Mouse (Mus musculus) hindbrain, embryonic 11.5 days (tissue): ENCODE measurements around the gene Psmd14. TPM values are rescaled to one million over a fixed set of nuclear protein-coding genes. Genes with fewer than 3 reads are reported as not detected.

Experiments used
- ATAC-seq: fragments of 200-750 bp; cut with Nextera tagmentation; 2 replicates; pipeline ENCODE4 v1.8.0; 2017; ENCODE audit warnings: mild to moderate bottlenecking, moderate TSS enrichment, moderate library complexity; ENCODE audit not compliant: low FRiP score
- DNase-seq: peaks from one replicate; pipeline ENCODE4 v3.0.0-alpha.2; 2015; ENCODE audit warnings: low spot score
- H3K27ac ChIP-seq: fragments of 300-500 bp; sonication (generic); 2 replicates; pipeline ENCODE4 v1.5.1; 2014; ENCODE audit warnings: mild to moderate bottlenecking, low read depth, low read length
- H3K27me3 ChIP-seq: fragments of 300-500 bp; sonication (generic); 2 replicates; pipeline ENCODE4 v1.6.1; 2014; ENCODE audit warnings: mild to moderate bottlenecking, low read length, moderate library complexity, mixed read lengths; ENCODE audit not compliant: control insufficient read depth, insufficient read depth
- H3K36me3 ChIP-seq: fragments of 300-500 bp; sonication (generic); 2 replicates; pipeline ENCODE4 v1.6.1; 2014; ENCODE audit warnings: mild to moderate bottlenecking, low read length, moderate library complexity, mixed read lengths; ENCODE audit not compliant: control insufficient read depth, insufficient read depth
- H3K4me1 ChIP-seq: fragments of 300-500 bp; sonication (generic); replicated peaks from 2 replicates; pipeline ENCODE4 v1.6.1; 2014; ENCODE audit warnings: low read length, mixed read lengths; ENCODE audit not compliant: control insufficient read depth, insufficient read depth
- H3K4me2 ChIP-seq: fragments of 300-500 bp; sonication (generic); replicated peaks from 2 replicates; pipeline ENCODE4 v1.6.1; 2014; ENCODE audit warnings: mild to moderate bottlenecking, low read depth, low read length
- H3K4me3 ChIP-seq: fragments of 300-500 bp; sonication (generic); 2 replicates; pipeline ENCODE4 v1.5.1; 2014; ENCODE audit warnings: low read depth, low read length
- H3K9ac ChIP-seq: fragments of 300-500 bp; sonication (generic); 2 replicates; pipeline ENCODE4 v1.6.1; 2014; ENCODE audit warnings: low read depth, low read length
- H3K9me3 ChIP-seq: fragments of 300-500 bp; sonication (generic); 2 replicates; pipeline ENCODE4 v1.6.1; 2016; ENCODE audit warnings: low read length; ENCODE audit not compliant: control insufficient read depth
- WGBS: fragments of 180-500 bp; shearing (Covaris S2); extraction: QIAGEN DNeasy Blood & Tissue Kit; methylation state at CpG from one replicate; pipeline ENCODE4 v1.1.7; 2014; 5-methylcytosine and 5-hydroxymethylcytosine counted together
- polyA plus RNA-seq: library from polyadenylated mRNA; unstranded; fragments of >200 nt; fragmentation: Nextera tagmentation; extraction: Ambion mirVana; gene quantifications from 2 replicates; pipeline ENCODE4 v1.2.1, GENCODE M21; 2014

Psmd14 gene
- polyA plus RNA-seq, 1 experiment from 2014 or later = 288 TPM

- H3K4me1 ChIP-seq = peaks cover 4% of the 10 kb centered on the region; the same call in 1 of the 2 replicates
- H3K27me3 ChIP-seq = peaks cover 49% of the 10 kb centered on the region
- H3K27ac ChIP-seq = no peak overlapping the region
- no peaks in the 10 kb centered on the region for H3K36me3 ChIP-seq
- no peaks in the 10 kb centered on the region for H3K9me3 ChIP-seq
- ATAC-seq (no peak), DNase-seq (peak; percentile 36)
- 18% methylated on average over 1 of the region's 1 CpGs for WGBS
- no peak overlapping the region for H3K9ac ChIP-seq
- H3K4me3 ChIP-seq = no peak overlapping the region
- no peak overlapping the region for H3K4me2 ChIP-seq
These were observed 102.0 kb downstream of the Psmd14 start for GRCm38 (mm10) chr2:61813521-61813920.

DNA sequence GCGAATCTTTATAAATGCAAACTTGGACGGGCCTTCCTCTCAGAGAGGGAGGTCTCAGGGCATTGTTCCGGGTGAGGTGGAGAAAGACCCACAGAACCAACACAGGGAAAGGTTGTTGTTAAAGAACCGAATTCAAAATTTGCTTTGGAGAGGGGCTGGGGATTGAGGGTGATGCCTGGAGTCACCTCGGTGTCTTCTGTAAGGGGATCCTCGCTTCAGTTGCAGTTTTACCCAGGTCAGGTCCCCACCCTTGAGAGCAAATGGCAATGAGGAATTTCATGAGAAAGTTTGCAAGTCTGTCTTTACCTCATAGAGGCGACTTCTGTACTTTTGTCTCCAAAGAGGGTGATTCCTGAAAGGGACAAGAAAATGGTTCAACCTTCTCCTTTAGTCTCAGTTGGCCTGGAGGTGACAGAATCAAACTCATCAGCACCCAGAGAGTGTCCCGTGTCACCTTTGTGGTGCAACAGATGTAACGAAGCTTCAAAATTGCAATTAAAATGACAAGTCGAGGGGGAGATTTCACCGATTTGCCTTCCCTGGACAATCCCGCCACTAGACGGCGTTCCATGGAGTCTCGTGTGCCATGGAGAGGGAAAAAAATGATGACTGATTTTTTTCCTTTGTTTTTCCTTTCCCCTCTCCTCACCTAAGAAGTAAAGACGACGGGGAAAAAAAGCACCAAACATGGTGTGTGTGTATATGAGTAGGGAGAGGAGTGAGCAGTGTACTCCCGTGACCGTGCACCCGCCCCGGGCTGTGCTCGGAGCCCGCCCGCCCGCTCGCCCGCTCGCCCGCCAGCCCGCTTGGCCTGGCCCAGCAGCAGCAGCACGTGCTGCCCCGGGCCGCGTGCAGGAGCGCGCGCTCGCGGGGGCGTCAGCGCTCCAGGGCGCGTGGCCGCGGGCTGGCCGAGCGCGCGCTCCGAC lies 103.3 kb downstream of the Psmd14 start:
- H3K27me3 ChIP-seq = peaks cover 39% of the 10 kb centered on the region
- H3K27ac ChIP-seq = no peak overlapping the region

GRCm38 (mm10) chr2:61815583-61816313 lies 104.3 kb downstream of the Psmd14 start:
- peak; percentile 73 for ATAC-seq
- WGBS = 5% methylated on average over 64 of the region's 66 CpGs
- H3K27me3 ChIP-seq = peaks cover 30% of the 10 kb centered on the region

More for the DNA sequence above, 103.3 kb downstream of the Psmd14 start:
- H3K9me3 ChIP-seq = no peaks in the 10 kb centered on the region
- H3K4me1 ChIP-seq = peaks cover 4% of the 10 kb centered on the region; the same call in 1 of the 2 replicates
- DNase-seq (peak; percentile 75), ATAC-seq (peak; percentile 80)
- H3K9ac ChIP-seq = peak overlapping the region; percentile 53; the same call in 1 of the 2 replicates
- WGBS = 1% methylated on average over 30 of the region's 50 CpGs
- H3K4me3 ChIP-seq = peak overlapping the region; percentile 35
- H3K4me2 ChIP-seq = peak overlapping the region; percentile 63
- no peaks in the 10 kb centered on the region for H3K36me3 ChIP-seq

GRCm38 (mm10) chr2:61818197-61818596 lies 106.7 kb downstream of the Psmd14 start:
- DNase-seq (no peak), ATAC-seq (no peak)
- no peaks in the 10 kb centered on the region for H3K4me1 ChIP-seq
- no peak overlapping the region for H3K4me3 ChIP-seq
- H3K4me2 ChIP-seq = no peak overlapping the region
- H3K9me3 ChIP-seq = no peaks in the 10 kb centered on the region
- peaks cover 9% of the 10 kb centered on the region for H3K27me3 ChIP-seq
- no peak overlapping the region for H3K9ac ChIP-seq
- 95% methylated on average over 1 of the region's 1 CpGs for WGBS
- H3K27ac ChIP-seq = no peak overlapping the region
- no peaks in the 10 kb centered on the region for H3K36me3 ChIP-seq

More at GRCm38 (mm10) chr2:61815583-61816313, 104.3 kb downstream of the Psmd14 start:
- no peaks in the 10 kb centered on the region for H3K9me3 ChIP-seq
- H3K4me1 ChIP-seq = peaks cover 4% of the 10 kb centered on the region; the same call in 1 of the 2 replicates
- H3K36me3 ChIP-seq = no peaks in the 10 kb centered on the region
- H3K9ac ChIP-seq = peak overlapping the region; percentile 53
- H3K4me2 ChIP-seq = peak overlapping the region; percentile 63
- H3K27ac ChIP-seq = 0 out of 2 replicates have a peak overlapping the region, but pooled peaks have one; percentile 25
- peak; percentile 76 for DNase-seq
- peak overlapping the region; percentile 35 for H3K4me3 ChIP-seq

DNA sequence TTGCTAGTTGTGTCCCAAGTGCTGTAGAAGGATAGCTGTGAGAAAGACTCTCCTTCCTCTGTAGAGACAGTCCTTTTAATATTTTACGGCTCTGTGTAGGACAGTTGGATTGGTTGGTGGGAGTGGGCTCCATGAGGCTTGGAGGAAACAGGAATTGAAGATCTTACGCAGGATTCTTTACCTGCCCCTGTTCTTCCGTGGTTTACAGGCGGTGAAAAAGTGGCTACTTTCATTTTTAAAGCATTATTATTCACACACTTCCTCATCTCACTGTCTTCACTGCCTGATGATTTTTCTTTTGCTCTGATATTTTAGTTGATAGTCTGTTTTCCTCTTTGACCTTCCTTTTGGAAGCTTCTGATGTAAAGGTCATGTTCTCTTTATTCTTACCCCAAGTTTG lies 108.7 kb downstream of the Psmd14 start:
- H3K36me3 ChIP-seq = no peaks in the 10 kb centered on the region
- H3K27me3 ChIP-seq = no peaks in the 10 kb centered on the region
- no peak for DNase-seq
- 84% methylated on average over 4 of the region's 4 CpGs for WGBS
- H3K4me2 ChIP-seq = no peak overlapping the region
- no peak overlapping the region for H3K4me3 ChIP-seq
- no peak overlapping the region for H3K9ac ChIP-seq
- no peaks in the 10 kb centered on the region for H3K4me1 ChIP-seq
- H3K27ac ChIP-seq = no peak overlapping the region
- no peaks in the 10 kb centered on the region for H3K9me3 ChIP-seq
- ATAC-seq = no peak

DNA sequence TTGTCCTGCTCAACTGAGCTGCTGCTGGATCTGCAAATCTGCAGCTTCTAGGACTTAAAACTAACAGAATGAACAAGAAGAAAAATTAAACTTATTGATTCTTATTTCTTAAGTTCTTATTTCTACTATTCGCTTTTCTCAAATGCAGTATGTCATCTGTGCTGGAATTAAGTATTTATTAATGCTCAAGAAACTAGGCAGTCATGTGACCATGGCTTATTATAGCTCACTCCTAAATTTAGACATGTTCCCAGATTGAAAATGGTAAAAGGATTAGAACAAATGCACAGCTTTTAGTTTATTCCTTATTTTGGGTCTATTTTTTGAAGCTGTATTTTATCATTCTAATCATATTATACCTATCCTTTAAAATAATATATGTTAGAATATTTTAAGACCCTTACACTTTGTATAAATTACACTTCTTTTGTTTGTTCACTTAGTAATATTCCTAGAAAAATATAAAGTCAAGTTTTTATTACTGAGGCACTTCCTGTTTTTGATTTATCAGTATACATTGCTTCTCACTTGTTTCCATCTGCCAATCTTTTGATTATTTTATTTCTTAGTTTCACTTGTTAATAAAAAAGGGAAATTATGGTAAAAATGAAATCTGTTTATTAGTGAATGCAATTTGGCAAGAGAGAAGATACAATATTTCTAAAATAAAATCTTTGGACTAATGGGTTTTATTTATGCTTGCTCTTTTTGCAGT lies 112.1 kb downstream of the Psmd14 start:
- Histone ChIP-seq H3K9ac (no peak overlapping the region), H3K4me3 (no peak overlapping the region), H3K4me2 (no peak overlapping the region), H3K9me3 (no peaks in the 10 kb centered on the region), H3K27ac (no peak overlapping the region), H3K27me3 (no peaks in the 10 kb centered on the region), H3K4me1 (no peaks in the 10 kb centered on the region), H3K36me3 (no peaks in the 10 kb centered on the region)
- DNase-seq = no peak
- WGBS = 80% methylated on average over 1 of the region's 1 CpGs
- ATAC-seq = no peak

DNA sequence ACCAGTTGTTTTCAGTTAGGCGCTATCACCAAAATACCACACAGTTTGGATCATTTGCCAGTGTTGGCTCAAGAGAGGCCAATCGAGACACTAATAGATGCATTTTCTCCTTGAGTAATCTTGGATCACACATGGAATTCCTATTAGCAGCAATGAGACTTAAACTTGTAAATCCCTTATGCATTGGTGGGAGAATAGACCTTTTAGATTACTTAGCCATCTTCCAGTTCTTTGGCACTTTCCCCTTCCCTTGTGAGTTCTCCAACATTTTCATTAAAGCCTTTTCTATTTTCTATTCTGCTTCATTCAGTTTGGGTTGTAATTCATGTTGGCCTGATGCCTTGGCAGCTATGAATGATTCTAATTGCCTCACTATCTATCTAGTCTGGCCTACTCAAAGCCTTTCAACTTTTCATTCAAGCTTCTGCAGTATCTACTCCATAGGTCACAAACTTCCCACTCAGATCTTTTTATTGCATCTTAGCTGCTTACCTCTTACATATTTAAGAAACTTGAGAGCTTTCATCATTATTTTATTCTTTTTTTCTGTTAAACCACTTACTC lies 125.8 kb downstream of the Psmd14 start:
- no peak overlapping the region for H3K27ac ChIP-seq
- H3K4me1 ChIP-seq = no peaks in the 10 kb centered on the region
- 86% methylated on average over 2 of the region's 2 CpGs for WGBS
- H3K4me2 ChIP-seq = no peak overlapping the region
- ATAC-seq (no peak), DNase-seq (no peak)
- no peaks in the 10 kb centered on the region for H3K27me3 ChIP-seq
- no peak overlapping the region for H3K4me3 ChIP-seq
- H3K36me3 ChIP-seq = no peaks in the 10 kb centered on the region
- no peaks in the 10 kb centered on the region for H3K9me3 ChIP-seq
- no peak overlapping the region for H3K9ac ChIP-seq
